Mouse (Mus musculus) T-helper 2 cell (primary cell): ENCODE results near the gene Gng7.

Source experiments
- in situ Hi-C: fragments of 300-600 bp; cut with MboI, MseI; formaldehyde crosslinking; loops from one replicate; pipeline ENCODE4 v1.15.1; 2025; ENCODE audit warnings: high pct_unique_total_duplicates

The Gng7 gene

DNA sequence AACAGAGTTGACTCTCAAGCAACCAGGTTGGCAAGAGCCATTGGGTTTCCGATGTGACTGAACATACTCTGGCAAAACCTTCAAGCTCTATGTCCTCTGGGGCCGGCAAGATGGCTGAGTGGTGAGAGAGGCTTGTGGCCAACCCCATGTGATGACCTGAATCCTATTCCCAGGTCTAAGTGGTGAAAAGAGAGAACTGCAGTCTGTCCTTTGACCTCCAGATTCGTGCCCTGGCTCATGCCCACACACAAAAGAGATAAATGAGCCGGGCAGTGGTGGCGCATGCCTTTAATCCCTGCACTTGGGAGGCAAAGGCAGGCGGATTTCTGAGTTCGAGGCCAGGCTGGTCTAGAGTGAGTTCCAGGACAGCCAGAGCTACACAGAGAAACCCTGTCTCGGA lies 44.6 kb downstream of the Gng7 start:
- in situ Hi-C loops = no loop called here

DNA sequence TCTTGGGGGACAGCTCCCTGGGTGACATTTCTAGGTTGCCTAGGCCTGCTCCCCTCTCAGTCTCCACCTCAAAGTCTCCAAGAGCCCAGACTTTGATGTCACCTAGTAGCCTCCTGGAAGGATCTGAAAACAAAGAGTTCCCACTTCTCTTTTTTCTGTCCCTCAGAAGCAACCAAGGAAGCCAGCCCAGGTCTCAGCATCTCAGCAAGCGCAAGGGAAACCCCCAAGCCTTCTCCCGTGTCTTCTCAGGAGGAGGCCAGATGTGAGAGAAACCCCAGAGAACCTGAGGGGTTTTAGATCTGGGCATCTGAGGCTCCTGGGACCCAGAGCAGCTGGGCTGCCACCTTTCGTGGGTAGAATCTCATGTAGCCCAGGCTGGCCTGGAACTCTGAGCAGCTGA lies 45.4 kb downstream of the Gng7 start:
- in situ Hi-C loops = no loop called here

DNA sequence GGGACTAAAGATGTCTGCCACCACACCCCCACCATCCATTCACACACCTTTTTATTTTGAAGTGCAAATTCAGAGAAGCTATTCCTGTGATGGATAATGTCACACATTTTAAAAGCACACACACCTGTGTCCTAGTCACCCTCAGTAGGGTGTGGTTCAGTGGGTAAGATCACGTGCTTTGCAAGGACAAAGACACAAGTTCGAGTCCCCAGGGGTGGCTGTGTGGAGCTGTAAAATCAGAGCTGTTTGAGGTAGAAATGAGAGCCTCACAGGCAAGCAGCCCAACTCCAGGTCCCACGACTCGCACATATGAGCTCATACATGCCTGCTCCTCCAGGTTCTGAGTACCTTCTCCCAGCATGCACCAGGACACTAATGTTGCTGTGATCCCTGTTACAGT lies 46.6 kb downstream of the Gng7 start:
- in situ Hi-C loops = no loop called here

DNA sequence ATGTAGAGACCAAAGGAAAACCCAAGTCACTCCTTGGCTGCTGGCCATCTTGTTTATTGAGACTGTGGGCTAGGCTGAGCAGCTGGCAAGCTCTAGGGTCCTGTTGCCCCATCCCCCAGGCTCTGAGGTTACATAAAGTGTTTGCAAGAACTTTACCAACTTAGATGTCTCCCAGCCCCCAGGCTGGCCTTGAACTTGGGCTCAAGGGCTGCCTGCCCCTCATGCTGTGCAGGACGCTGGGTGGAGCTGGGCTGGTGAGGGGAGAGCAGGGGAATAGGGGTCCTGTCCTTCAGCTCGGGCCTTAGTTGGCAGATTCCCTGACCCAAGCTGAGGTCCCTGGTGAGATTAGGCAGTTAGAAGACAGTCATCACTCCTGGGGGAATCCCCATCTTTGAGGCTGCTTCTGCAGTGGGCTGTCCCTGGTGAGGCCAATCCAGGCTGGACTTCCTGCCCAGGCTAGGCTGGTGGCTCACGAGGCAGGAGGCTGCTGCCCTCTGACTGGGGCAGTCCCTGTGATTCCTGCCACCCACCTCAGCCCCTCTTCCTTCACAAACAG lies 47.6 kb downstream of the Gng7 start:
- in situ Hi-C loops = no loop called here

DNA sequence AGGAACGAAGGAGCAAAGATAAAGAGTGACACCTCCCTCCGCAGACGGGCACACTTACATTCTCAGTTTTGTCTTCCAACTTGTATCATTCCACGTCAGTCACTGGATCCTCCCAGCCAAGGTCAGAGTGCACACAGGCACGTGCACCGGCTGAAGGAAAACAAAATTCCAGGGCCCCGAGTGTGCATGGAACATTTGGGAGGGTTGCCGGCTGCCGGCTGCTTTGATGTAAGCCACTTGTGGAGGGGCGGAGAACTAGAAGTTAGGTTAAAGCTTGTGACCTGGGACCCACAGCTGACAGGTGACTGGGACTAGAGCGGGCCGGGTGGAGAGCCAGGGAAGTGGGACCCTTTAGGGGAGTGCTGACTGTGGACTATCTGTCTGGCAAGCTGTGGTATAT lies 48.4 kb downstream of the Gng7 start:
- in situ Hi-C loops = no loop called here

DNA sequence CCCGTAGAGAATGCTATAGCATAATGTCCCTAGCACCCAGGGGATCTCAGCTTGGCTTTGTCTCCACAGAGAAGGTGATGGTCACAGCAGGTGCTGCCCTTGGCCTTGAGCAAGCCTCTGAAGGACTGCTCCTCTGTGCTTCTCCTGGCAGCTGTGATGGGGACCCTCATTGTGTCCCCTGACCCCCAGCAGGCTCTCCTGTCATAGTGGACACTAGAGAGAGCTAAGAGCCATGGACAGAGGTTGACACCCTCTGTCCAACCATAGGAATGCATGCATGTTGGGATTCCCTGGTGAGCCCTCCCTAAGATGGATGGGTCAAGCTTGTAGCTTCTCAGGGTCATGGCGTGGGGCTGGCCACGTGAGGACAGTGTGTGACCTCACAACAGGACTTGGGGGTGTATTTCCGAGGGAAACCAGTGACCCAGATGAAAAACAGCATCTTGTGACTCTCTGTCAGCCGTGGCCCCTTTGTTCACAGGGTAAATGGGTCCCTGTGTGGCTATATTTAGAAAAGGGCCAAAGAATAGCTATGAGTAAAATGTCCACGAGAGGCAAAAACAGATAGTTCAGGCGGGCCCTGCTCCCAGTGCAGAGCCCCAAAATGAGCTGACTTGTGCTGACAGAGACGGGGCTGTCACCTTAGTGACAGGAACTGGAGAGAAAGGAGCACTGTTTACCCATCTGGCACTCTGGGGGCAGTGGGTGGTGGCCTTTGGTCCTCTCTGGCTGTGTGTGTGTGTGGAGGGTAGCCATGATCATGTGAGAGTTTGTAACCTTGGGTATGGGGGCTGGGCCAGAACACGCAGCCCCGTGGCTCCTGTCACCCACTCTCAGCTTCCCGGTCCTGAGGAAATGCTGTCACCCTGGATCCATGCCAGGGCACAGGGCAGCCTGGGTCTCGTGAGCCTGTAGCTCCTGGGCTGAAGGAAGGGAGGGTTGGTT lies 51.4 kb downstream of the Gng7 start:
- in situ Hi-C loops = no loop called here

DNA sequence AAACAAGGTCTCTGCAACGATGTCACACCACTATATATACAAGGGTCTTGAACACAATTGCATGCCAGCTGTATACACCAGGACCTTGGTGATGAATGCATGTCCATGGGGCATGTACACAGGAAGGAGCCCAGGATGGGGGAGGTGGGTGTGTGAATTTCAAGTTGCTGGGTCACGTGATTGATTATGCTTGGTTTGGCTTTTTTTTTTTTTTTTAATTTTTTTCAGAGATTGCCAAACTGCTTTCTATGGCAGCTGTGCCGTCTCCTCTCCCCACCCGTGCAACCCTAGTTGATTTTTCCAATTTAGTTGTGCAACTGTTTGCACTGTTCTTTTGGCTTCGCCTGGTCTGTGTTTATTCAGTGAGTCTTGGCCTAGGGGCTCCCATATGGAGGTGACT lies 52.2 kb downstream of the Gng7 start:
- in situ Hi-C loops = no loop called here

DNA sequence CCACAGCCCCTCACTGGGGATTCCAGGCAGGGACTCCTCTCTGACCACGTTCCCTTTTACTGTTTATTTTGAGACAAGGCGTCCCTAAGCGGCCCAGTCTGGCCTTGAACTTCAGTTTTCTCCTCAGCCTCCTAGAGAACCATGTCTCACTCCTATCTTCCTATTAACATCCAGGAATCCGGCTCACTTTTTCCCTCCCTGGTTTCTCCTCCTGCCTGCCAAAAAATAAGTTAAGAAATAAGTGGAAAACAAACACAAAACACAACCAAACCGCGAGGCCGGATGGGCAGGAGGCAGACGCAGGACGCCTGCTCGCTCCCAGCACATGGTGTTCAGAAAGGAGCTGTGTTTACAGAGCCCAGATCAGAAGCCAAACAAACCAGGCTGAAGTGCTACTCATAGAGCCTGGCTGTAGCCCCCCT lies 52.7 kb downstream of the Gng7 start:
- in situ Hi-C loops = no loop called here

DNA sequence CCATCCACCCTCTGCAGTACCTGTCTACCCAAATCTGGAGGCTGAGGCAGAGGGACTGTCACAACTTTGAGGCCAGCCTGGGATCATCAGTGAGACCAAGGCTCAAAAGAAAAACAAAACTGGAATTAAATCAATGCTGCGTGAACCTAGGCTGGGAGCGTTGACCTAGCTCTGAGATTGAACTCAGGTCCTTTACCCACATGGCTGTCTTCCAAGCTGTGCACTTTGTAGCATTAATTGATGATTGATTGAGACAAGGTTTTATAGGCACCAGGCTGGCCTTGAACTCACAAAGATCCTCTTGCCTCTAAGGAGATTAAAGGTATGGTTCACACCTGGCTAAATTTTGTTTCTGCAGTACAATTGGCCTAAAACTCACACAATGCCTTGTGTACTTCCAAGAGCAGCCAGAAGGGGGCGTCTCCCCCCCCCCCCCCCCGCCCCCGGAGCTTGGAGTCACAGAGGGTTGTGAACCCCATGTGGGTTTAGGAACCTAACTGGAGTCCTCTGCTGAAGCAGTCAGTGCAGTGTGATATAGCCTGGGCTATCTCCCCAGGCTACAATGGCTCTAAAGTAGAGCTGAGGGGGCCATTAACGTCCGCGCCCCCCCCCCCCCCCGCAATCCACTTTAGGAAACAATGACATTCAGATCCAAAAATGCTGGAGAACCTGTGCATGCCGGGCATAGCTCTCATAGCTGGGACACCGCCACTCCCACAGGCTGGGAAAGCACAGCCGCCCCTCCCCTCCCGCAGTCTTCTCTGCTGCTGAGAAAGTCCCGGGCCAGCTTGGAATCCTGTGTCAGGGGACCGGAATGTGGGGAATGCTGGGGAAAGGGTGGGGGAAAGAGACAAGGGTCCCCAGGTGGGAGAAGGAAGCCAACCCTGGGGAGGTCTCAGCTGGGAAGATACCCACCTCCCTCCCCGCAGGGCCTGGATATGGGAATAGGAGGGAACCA lies 53.9 kb downstream of the Gng7 start:
- in situ Hi-C loops = no loop called here

DNA sequence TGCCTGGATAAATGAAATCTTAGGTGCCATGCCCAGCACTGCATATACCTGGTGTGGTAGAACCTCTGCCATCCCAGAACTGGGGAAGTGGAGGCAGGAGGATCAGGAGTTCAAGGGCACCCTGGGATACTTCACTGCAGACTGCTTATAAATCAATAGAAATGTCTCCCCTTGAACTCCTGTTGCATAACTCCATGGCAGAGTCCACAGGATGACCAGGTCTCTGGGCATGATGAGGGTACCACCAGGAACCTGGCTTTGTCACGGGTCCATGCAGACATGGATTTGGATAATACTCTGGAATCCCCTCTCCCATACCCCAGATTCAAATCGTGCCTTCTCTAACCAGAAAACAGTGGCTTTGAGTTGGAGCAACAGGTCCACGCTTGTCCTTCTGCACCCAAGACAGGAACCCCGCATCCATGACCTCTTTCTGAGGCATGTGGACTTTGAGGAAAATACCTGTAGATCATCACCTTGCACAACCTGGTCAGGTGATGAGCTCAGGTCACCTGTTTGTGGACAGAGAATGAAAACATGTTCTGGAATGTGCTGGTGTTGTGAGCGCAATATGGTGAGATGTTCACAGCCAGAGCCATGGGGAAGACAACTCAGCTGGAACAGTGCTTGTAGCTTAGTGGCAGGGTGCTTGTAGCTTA lies 55.6 kb downstream of the Gng7 start:
- in situ Hi-C loops = loop anchor here (10.0 kb wide), 1 partner anchor 364 kb away; the partner anchor contains the start of gene Abhd17a

DNA sequence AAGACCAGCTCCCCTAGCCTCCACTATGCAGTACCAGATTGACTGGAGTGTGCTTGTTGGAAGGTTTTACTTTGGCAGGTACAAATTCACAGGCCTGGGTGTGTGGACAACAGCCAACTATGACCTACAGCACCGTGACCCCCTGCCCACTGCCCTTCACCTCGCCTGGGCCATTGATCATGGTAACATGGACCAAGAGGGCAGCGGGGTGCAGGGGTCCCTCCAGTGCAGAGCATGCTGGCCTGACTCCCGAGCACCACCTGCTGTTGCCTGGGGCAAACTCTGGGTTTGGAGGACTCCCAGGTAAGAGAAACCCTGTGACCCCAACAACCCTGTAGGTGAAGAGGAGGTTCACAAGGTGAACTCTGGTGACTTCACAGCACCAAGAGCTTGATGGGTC lies 57.0 kb downstream of the Gng7 start:
- in situ Hi-C loops = loop anchor here (10.0 kb wide), 1 partner anchor 363 kb away; the partner anchor contains the start of gene Abhd17a

DNA sequence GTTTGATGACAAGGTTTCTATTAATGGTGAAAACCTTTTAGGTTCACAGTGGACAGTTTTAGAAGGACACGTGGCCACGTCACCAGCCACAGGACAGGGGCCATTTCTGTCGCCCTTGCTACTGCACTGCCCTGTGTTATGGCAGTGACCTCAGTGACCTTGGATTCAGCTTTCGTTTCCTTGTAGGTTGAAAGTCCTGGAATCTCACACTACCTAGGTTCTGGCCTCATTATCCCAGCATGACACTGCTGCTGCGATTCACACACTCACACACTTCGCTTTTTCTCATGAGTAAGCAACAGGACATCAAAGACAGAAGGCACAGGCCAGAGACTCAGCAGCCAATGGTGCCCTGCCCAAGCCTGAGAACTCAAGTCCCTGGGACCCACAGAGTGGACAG lies 57.8 kb downstream of the Gng7 start:
- in situ Hi-C loops = loop anchor here (10.0 kb wide), 1 partner anchor 362 kb away; the partner anchor contains the start of gene Abhd17a

DNA sequence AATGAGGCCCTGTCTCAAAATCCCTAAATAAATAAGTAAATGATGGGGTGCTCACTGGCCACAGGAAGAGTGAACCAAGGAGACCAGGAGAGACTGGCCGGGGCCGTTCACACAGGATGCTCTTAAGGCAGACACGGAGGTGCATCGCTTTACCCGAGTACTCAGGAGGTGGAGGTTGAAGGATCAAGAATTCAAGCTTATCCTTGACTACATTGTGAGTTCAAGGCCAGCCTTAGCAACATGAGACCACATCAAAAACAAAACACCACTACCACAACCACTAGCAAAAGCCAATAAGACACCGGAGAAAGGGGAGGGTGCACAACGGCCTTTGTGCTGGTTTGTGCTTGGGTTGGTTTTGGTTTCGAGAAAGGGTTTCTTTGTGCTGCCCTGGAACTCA lies 58.4 kb downstream of the Gng7 start:
- in situ Hi-C loops = loop anchor here (10.0 kb wide), 1 partner anchor 362 kb away; the partner anchor contains the start of gene Abhd17a

DNA sequence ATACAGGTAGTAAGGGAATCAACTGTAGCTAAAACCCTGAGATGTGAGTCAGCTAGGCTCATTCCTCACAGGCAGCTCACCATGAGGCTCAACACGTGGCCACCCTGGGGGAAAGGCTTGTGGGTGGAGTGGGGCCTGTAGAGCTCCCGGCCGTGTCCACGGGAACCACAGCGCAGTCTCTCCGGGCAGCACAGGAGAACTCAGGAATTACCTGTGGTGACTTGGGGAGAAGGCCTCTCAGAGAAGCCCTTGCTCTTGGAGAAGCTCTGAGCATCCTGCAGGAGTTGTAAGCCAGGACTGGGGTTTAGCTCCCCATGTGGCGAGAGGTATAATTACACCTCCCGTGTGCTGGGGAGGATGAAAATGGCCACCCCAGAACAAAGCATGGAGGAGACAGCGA lies 59.2 kb downstream of the Gng7 start:
- in situ Hi-C loops = loop anchor here (10.0 kb wide), 1 partner anchor 361 kb away; the partner anchor contains the start of gene Abhd17a

DNA sequence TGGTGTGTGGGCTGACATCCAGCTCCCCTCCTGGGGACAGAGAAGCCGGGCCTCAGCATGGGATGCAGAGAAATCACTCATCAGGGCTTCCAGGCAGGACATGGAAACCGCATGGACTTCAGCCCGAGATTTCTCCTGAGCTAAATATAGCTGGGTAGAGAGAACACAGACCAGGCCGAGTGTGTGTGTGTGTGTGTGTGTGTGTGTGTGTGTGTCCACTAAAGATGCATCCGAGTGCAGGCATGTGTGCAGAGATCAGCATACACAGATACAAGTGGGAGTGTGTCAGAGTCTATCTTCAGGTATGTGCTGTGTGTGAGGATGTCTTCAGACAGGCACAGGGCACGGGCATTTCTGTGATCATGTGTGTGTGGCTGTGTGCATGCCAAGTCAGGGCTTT lies 59.9 kb downstream of the Gng7 start:
- in situ Hi-C loops = loop anchor here (10.0 kb wide), 1 partner anchor 360 kb away; the partner anchor contains the start of gene Abhd17a

DNA sequence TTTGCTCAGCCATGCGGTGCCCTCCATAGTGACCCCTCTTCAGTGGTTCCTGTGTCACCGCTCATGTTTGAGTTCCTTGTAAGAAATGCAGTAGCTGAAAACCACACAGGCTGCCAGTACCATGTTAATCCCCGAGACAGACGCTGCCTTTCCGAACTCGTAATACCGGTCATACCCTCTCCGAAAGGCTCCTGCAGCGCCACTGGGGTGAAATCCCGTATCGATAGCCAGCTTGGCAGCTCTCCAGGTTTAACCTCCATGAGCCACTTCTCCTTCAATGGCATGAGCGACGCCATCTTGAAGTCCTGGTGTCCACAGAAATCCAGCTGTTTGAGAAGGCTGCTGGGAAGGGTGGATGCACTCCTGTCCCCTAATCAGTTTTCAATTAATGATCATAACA lies 60.3 kb downstream of the Gng7 start:
- in situ Hi-C loops = loop anchor here (10.0 kb wide), 1 partner anchor 360 kb away; the partner anchor contains the start of gene Abhd17a

DNA sequence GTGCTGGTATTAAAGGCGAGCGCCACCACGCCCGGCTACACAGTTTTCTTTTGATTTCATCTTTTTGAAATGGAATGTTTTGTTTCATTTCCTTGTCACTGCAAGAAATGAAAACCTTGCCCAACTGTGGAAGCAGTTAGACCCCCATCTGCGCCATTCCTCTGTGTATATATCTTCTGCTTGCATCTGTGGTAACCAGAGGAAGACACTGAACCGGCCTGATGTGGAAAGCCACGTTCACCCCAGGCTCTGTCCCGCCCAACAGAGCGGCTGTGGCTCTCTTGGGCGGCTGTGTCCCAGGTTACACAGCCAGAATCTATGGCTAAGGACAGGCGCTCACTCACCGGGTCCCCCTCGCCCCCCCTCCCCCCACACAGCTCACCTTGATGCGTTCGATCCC lies 62.3 kb downstream of the Gng7 start:
- in situ Hi-C loops = loop anchor here (10.0 kb wide), 1 partner anchor 358 kb away; the partner anchor contains the start of gene Abhd17a

DNA sequence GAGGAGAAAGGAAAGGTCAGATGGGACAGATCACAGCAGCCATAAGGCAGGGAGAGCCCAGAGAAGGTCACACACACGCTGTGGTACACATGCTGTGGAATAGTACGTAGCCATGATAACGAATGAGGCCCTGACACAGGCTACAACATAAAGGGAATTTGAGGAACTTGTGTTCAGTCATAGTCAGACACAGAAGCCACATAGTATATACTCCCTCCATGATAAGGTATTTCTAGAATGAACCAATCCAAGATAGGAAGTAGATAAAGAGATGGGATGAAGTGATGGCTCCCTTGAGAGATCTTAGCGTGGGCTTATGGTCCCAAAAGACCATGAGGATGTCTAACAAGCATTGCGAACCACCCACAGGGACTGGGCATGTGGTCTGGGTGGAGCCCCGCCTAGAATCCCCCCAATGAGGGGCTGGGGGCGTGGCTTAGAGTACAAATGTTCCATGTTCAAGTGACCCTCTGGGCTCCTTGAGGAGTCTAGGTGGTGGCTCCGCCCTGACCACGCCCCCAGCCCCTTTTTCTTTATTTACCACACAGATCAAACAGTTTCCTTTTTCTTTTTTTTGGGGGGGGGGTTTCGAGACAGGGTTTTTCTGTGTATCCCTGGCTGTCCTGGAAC lies 62.9 kb downstream of the Gng7 start:
- in situ Hi-C loops = loop anchor here (10.0 kb wide), 1 partner anchor 357 kb away; the partner anchor contains the start of gene Abhd17a

DNA sequence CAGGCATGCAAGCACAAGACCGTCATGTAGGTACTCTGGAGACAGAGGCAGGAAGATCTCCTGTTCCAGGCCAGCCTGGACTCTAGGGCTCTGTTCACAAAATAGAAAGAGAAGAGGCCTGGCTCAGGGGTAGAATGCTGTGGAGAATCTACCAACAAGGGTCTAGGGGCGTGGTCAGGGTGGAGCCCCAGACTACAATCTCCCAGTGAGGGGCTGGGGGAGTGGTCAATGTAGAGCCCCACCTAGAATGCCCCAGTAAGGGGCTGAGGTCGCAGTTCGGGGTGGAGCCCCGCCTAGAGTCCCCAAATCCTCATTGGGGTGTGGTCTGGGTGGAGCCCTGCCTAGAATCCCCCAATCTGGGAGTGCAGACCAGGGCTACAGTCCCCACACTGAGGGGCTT lies 64.4 kb downstream of the Gng7 start:
- in situ Hi-C loops = loop anchor here (10.0 kb wide), 1 partner anchor 356 kb away; the partner anchor contains the start of gene Abhd17a

DNA sequence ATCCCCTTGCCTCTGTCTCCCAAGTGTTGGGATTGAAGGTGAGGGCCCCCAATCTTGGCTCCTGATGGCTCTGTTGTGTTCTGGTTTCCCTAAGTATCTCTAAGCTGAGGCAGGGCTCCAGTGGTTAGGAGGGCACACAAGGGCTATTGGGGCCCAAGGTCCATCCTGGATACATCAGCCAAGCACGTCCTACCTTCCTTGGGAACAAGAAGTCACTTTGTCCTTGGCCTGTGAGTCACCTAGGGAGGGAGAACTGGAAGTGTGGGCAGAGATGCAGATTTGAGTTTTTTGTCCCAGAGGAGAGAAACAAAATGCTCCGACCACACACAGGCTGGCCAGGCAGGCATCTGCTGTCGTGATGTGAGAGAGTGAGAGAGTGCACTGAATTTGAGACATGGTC lies 65.7 kb downstream of the Gng7 start:
- in situ Hi-C loops = no loop called here
